Mouse (Mus musculus): ENCODE measurements around the gene Kcne4.

Kcne4 gene

DNA sequence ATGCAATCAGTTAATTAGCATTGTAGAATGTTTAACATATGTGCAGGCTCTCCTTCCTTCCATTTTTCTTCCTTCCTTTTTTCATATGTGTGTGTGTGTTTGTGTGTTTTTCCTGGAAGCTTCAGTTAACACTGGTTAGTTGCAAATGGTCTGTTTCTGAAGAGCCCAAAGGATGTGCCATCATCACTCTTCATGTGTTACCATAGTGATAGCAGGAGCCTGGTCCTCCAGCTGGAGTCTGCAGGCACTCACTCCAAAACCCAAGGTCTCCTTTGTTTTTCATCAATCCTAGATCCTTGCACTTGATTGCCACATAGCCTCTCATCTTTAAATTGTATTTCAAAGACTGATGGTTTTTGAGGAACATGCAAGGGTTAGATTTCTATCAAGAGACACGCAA is 29.1 kb downstream of the Kcne4 start:
- no peaks in the 10 kb centered on the region for H3K27me3 ChIP-seq (ENCODE audit: insufficient read depth, low read length)
- H3K9me3 ChIP-seq (ENCODE audit: low read length): no peaks in the 10 kb centered on the region
- no peak overlapping the region for H3K4me3 ChIP-seq (replicated peaks; ENCODE audit: low read length)
- H3K36me3 ChIP-seq (ENCODE audit: insufficient read depth, low read length): no peaks in the 10 kb centered on the region
- no peak for TF ChIP-seq CTCF (conservative IDR thresholded peaks at IDR 0.05; ENCODE audit: low read length)
- TF ChIP-seq NANOG (IDR thresholded peaks at IDR 0.05; ENCODE audit: borderline replicate concordance, low read length): no peak
- no peak for TF ChIP-seq POU5F1 (IDR thresholded peaks at IDR 0.05; ENCODE audit: borderline replicate concordance, low read length)
- no peaks in the 10 kb centered on the region for H3K4me1 ChIP-seq (replicated peaks; ENCODE audit: low read depth, low read length)

GRCm38 (mm10) chr1:78846471-78846870 is 29.9 kb downstream of the Kcne4 start:
- no peaks in the 10 kb centered on the region for H3K9me3 ChIP-seq (ENCODE audit: low read length)
- TF ChIP-seq NANOG (IDR thresholded peaks at IDR 0.05; ENCODE audit: borderline replicate concordance, low read length): no peak
- peak; percentile 53 for TF ChIP-seq CTCF (conservative IDR thresholded peaks at IDR 0.05; ENCODE audit: low read length)
- no peaks in the 10 kb centered on the region for H3K4me1 ChIP-seq (replicated peaks; ENCODE audit: low read depth, low read length)
- H3K36me3 ChIP-seq (ENCODE audit: insufficient read depth, low read length): no peaks in the 10 kb centered on the region
- H3K27me3 ChIP-seq (ENCODE audit: insufficient read depth, low read length): no peaks in the 10 kb centered on the region
- no peak overlapping the region for H3K4me3 ChIP-seq (replicated peaks; ENCODE audit: low read length)

GRCm38 (mm10) chr1:78852408-78853093 is 36.0 kb downstream of the Kcne4 start:
- no peaks in the 10 kb centered on the region for H3K36me3 ChIP-seq (ENCODE audit: insufficient read depth, low read length)
- no peak for TF ChIP-seq POU5F1 (IDR thresholded peaks at IDR 0.05; ENCODE audit: borderline replicate concordance, low read length)
- no peak for TF ChIP-seq CTCF (conservative IDR thresholded peaks at IDR 0.05; ENCODE audit: low read length)
- TF ChIP-seq NANOG (IDR thresholded peaks at IDR 0.05; ENCODE audit: borderline replicate concordance, low read length): no peak

DNA sequence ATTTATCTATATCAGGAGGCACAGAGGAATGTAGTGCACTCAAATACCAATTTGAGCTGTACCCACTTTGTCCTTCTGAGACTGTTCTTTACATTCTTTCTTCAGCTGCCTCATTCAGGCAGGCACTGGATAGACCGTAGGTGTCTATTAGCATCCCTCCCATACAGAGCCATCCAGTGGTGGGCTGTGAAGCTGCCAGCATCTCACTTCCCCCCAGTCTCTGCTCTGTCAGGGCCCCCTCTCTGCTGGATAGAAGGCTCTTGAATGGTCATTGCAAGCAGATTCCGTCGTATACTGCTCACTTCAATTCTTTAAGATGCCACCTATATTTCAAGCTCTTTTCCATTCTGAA is 36.5 kb downstream of the Kcne4 start:
- Histone ChIP-seq H3K4me1 (replicated peaks; ENCODE audit: low read depth, low read length) (no peaks in the 10 kb centered on the region), H3K27me3 (ENCODE audit: insufficient read depth, low read length) (no peaks in the 10 kb centered on the region), H3K36me3 (ENCODE audit: insufficient read depth, low read length) (no peaks in the 10 kb centered on the region), H3K9me3 (ENCODE audit: low read length) (no peaks in the 10 kb centered on the region), H3K4me3 (replicated peaks; ENCODE audit: low read length) (no peak overlapping the region)
- TF ChIP-seq POU5F1 (IDR thresholded peaks at IDR 0.05; ENCODE audit: borderline replicate concordance, low read length): no peak
- no peak for TF ChIP-seq NANOG (IDR thresholded peaks at IDR 0.05; ENCODE audit: borderline replicate concordance, low read length)
- no peak for TF ChIP-seq CTCF (conservative IDR thresholded peaks at IDR 0.05; ENCODE audit: low read length)

More at GRCm38 (mm10) chr1:78852408-78853093, 36.0 kb downstream of the Kcne4 start:
- Histone ChIP-seq H3K27me3 (ENCODE audit: insufficient read depth, low read length) (no peaks in the 10 kb centered on the region), H3K9me3 (ENCODE audit: low read length) (no peaks in the 10 kb centered on the region), H3K4me3 (replicated peaks; ENCODE audit: low read length) (no peak overlapping the region), H3K4me1 (replicated peaks; ENCODE audit: low read depth, low read length) (no peaks in the 10 kb centered on the region)

DNA sequence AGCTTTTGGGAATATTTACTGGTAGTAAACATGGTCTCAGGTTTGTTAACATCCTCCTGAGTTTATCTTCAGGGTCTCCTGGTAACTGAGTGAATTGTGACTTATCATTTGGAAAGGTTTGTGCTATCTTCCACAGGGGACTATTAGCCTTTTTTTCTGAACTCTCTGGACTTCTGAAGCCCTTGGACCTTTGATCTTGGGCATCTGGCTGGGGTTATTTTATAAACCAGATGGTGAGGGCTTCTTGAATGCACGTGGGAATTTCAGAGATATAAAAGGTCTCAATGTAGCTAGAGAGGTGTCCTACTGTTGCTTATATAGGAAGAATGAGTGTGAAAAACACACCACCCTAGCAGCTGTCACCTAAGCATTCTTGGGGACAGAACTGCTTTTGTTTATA is 37.7 kb downstream of the Kcne4 start:
- Histone ChIP-seq H3K4me1 (replicated peaks; ENCODE audit: low read depth, low read length) (no peaks in the 10 kb centered on the region), H3K4me3 (replicated peaks; ENCODE audit: low read length) (no peak overlapping the region), H3K36me3 (ENCODE audit: insufficient read depth, low read length) (no peaks in the 10 kb centered on the region), H3K9me3 (ENCODE audit: low read length) (no peaks in the 10 kb centered on the region), H3K27me3 (ENCODE audit: insufficient read depth, low read length) (no peaks in the 10 kb centered on the region)
- no peak for TF ChIP-seq NANOG (IDR thresholded peaks at IDR 0.05; ENCODE audit: borderline replicate concordance, low read length)
- no peak for TF ChIP-seq POU5F1 (IDR thresholded peaks at IDR 0.05; ENCODE audit: borderline replicate concordance, low read length)
- no peak for TF ChIP-seq CTCF (conservative IDR thresholded peaks at IDR 0.05; ENCODE audit: low read length)

- no peaks in the 10 kb centered on the region for H3K36me3 ChIP-seq (ENCODE audit: insufficient read depth, low read length)
- no peaks in the 10 kb centered on the region for H3K9me3 ChIP-seq (ENCODE audit: low read length)
- no peaks in the 10 kb centered on the region for H3K4me1 ChIP-seq (replicated peaks; ENCODE audit: low read depth, low read length)
- no peaks in the 10 kb centered on the region for H3K27me3 ChIP-seq (ENCODE audit: insufficient read depth, low read length)
- H3K4me3 ChIP-seq (replicated peaks; ENCODE audit: low read length): no peak overlapping the region
- no peak for TF ChIP-seq POU5F1 (IDR thresholded peaks at IDR 0.05; ENCODE audit: borderline replicate concordance, low read length)
- no peak for TF ChIP-seq CTCF (conservative IDR thresholded peaks at IDR 0.05; ENCODE audit: low read length)
- TF ChIP-seq NANOG (IDR thresholded peaks at IDR 0.05; ENCODE audit: borderline replicate concordance, low read length): no peak
These were observed 43.0 kb downstream of the Kcne4 start for GRCm38 (mm10) chr1:78859573-78859972.

DNA sequence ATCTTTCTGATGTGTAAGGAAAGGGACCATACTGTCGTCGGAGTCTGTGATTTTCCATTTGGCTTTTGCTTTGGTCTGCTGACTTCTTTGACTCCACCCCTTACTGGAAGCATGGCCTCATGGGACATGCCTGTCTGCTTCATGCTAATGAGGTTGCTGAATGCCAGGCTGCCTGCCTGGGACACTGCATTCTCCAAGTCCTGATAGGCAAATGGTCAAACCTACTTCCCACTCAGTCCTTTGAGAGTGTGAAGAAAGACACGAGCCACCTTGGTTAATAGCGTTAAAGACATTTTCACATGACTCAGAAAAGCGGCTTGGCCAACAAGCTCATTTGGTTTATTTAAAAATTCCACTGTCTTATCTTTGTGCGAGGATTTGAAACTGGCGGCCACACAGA is 43.5 kb downstream of the Kcne4 start:
- Histone ChIP-seq H3K4me3 (replicated peaks; ENCODE audit: low read length) (no peak overlapping the region), H3K4me1 (replicated peaks; ENCODE audit: low read depth, low read length) (no peaks in the 10 kb centered on the region), H3K27me3 (ENCODE audit: insufficient read depth, low read length) (no peaks in the 10 kb centered on the region), H3K9me3 (ENCODE audit: low read length) (no peaks in the 10 kb centered on the region), H3K36me3 (ENCODE audit: insufficient read depth, low read length) (no peaks in the 10 kb centered on the region)
- TF ChIP-seq POU5F1 (IDR thresholded peaks at IDR 0.05; ENCODE audit: borderline replicate concordance, low read length): no peak
- TF ChIP-seq NANOG (IDR thresholded peaks at IDR 0.05; ENCODE audit: borderline replicate concordance, low read length): no peak
- TF ChIP-seq CTCF (conservative IDR thresholded peaks at IDR 0.05; ENCODE audit: low read length): no peak

DNA sequence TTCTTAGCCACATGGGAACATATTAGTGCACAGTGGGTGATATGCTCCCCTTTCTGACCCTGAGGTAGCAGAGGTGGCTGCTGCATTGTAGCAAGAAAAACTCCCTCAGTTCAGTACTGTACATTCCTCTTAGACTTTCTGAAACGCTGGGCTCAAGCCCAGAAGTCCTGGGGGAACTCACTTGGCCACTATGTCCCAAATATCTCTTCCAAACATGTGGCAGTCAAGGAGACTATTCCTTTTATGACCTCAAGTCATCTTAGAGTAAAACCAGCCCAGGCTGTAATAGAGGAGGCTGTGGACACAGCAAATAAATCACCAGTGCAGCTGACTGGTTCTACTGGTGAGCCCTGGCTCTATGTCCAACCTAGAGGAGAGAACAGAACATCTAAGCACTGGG is 45.7 kb downstream of the Kcne4 start:
- Histone ChIP-seq H3K4me1 (replicated peaks; ENCODE audit: low read depth, low read length) (no peaks in the 10 kb centered on the region), H3K4me3 (replicated peaks; ENCODE audit: low read length) (no peak overlapping the region), H3K9me3 (ENCODE audit: low read length) (no peaks in the 10 kb centered on the region), H3K27me3 (ENCODE audit: insufficient read depth, low read length) (no peaks in the 10 kb centered on the region), H3K36me3 (ENCODE audit: insufficient read depth, low read length) (no peaks in the 10 kb centered on the region)
- TF ChIP-seq POU5F1 (IDR thresholded peaks at IDR 0.05; ENCODE audit: borderline replicate concordance, low read length) (no peak), CTCF (conservative IDR thresholded peaks at IDR 0.05; ENCODE audit: low read length) (no peak), NANOG (IDR thresholded peaks at IDR 0.05; ENCODE audit: borderline replicate concordance, low read length) (no peak)

- H3K27me3 ChIP-seq (ENCODE audit: insufficient read depth, low read length): no peaks in the 10 kb centered on the region
- TF ChIP-seq NANOG (IDR thresholded peaks at IDR 0.05; ENCODE audit: borderline replicate concordance, low read length): no peak
- no peak for TF ChIP-seq CTCF (conservative IDR thresholded peaks at IDR 0.05; ENCODE audit: low read length)
- no peak for TF ChIP-seq POU5F1 (IDR thresholded peaks at IDR 0.05; ENCODE audit: borderline replicate concordance, low read length)
- H3K4me3 ChIP-seq (replicated peaks; ENCODE audit: low read length): no peak overlapping the region
- H3K36me3 ChIP-seq (ENCODE audit: insufficient read depth, low read length): no peaks in the 10 kb centered on the region
- H3K9me3 ChIP-seq (ENCODE audit: low read length): no peaks in the 10 kb centered on the region
- no peaks in the 10 kb centered on the region for H3K4me1 ChIP-seq (replicated peaks; ENCODE audit: low read depth, low read length)
These were observed 47.3 kb downstream of the Kcne4 start for GRCm38 (mm10) chr1:78863833-78864232.

Data from E14TG2a.4 (cell line).